Mouse (Mus musculus): ENCODE results near the gene Dixdc1. TPM values are rescaled to one million over a fixed set of nuclear protein-coding genes. Genes with fewer than 3 reads are reported as not detected.

Dixdc1 gene
- total RNA-seq (2021), result 10 to 100 TPM; 79.4 to 80.7 TPM
- long read RNA-seq, experiment 1, full-length matches to known transcripts, result 4 of 89 reads
- long read RNA-seq, experiment 1, partial matches to known transcripts, result 9 of 89 reads
- long read RNA-seq, experiment 1, other reads (novel, unspliced or antisense), result 76 of 89 reads
- long read RNA-seq, experiment 2, full-length matches to known transcripts, result 8 of 80 reads
- long read RNA-seq, experiment 2, partial matches to known transcripts, result 6 of 80 reads
- long read RNA-seq, experiment 2, other reads (novel, unspliced or antisense), result 66 of 80 reads

DNA sequence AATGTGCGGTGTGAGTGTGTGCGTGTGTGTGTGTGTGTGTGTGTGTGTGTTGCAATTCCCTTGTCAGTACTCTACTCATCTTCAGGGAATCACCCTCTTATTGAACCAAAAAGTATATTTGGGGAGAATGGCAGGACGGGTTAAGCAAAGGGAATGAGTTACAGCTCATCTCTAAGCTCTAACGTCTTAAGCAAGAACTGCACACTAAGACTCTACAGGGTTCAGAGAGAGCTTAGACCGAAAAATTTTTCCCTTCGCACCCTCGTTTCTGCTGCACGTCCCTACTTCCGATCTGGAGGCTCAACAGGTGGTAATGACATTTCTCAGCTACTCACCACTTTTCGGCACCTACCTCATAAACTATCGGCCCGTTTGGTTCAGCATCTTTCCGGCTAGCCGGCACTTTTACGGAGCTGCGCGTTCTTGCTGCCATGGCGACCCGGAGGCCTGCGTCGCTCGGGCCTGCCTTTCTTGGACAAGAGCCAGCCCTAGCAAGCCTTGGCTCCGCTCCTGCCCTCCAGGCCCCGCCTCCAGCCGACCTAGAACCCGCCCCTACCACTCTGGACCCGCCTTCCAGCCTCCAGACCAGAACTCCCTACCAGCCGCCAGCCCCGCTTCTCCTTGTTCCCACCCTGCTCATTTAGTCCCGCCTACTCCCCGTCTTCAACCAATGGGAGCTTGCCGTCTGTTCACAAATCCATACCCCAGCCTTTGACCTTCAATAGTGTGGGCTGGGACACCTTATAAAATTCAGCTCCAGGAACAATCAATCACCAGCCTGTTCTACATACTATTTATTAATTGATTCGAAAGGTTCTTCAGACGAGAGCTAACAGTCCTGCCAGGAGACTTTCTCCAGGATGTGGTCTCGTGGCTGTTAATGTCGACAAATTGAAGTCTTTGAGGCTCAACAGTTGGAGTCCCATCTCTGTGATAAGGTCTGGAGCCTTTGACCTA, at the start of gene Dixdc1:
Gene Dixdc1, minus strand, starts transcription at position 604 of the 957 bp plus-strand sequence.
- H3K27ac ChIP-seq, result no peak within 1 kb of the TSS
- peak; percentile 87 to 91 for DNase-seq (ENCODE audit: extremely low spot score in 1 of 2, low spot score in 2 of 2)
- intact Hi-C loops (cut with DNase I), result no loop called here
- peak within 1 kb of the TSS; percentile 49 for H3K4me3 ChIP-seq
- TF ChIP-seq CTCF (IDR thresholded peaks at IDR 0.05), result no peak

DNA sequence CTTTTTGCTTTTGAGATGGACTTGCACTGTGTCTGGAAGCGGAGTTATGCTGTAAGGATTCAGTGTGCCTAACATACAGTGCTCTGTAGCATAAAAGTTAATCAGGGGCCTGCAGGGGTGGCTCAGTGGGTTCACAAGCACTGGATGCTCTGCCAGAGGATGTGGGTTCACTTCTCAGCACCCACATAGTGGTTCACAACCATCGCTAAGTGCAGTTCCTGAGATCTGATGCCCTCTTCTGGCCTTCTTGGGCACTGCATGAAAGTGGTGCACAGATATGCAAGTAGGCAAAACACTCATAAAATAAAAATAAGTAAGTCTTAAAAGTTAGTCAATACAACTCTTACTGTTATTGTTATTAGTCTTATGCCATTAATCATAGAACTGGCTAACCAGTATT, 42.8 kb upstream of the Dixdc1 start:
- no peak overlapping the region for H3K27ac ChIP-seq
- DNase-seq (ENCODE audit: extremely low spot score in 1 of 2, low spot score in 2 of 2), result peak in 1 of 2 experiments; percentile 39
- intact Hi-C loops (cut with DNase I), result no loop called here
- no peak overlapping the region for H3K4me3 ChIP-seq
- TF ChIP-seq CTCF (IDR thresholded peaks at IDR 0.05), result peak; percentile 54

DNA sequence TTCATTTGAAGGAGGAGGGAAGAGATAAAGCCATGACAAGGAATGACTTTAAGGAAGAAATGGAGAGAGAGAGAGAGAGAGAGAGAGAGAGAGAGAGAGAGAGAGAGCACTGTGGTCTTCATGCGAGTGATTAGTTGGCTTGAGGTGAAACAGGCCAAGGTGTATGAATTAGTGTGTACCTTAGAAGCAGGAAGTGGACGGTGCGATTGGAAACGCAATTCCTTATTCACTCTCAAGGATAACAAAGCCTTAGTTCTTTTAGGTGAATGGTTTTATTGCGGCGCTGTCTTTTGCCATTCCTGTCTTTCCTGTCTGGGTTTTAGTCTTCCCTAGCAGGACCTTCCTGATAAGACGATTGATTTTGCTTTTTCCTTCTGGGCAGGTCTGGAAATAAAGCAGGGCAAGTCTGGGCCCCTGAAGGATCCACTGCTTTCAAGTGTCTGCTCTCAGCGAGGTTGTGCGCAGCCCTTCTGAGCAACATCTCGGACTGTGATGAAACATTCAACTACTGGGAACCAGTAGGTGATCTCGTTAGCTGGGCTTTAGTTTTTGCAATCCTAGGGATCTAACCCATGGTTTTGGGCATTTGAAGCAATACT, 36.9 kb upstream of the Dixdc1 start:
- intact Hi-C loops (cut with DNase I), result no loop called here
- DNase-seq (ENCODE audit: extremely low spot score in 1 of 2, low spot score in 2 of 2), result no peak
- H3K4me3 ChIP-seq, result peak overlapping the region; percentile 68
- H3K27ac ChIP-seq, result no peak overlapping the region; the same call in 1 of the 2 replicates
- TF ChIP-seq CTCF (IDR thresholded peaks at IDR 0.05), result no peak

DNA sequence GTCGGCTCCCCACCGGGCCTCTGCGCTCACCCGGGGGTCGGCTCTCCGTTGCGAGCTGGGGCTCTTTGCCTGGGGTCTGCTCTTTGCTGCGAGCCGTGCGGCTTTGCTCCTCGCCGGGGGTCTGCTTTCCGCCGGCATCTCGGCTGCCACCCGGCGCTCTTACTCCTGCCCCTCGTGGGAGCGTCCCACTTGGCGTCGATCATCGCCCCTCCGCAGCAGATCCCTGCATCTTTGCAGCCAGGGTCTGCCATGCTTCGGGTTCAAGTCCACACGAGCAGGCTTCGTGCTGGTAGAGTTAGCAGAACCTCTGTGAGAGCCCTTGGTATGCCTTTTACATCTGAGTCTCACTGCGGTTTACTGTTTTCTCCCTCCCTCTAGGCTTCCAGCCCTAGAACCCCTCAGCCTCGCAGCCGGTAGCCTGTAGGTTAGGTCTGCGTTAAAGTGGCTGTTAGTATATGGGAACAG, 36.4 kb upstream of the Dixdc1 start:
- TF ChIP-seq CTCF (IDR thresholded peaks at IDR 0.05), result no peak
- peak overlapping the region; percentile 68 for H3K4me3 ChIP-seq
- intact Hi-C loops (cut with DNase I), result no loop called here
- H3K27ac ChIP-seq, result peak overlapping the region; percentile 90
- DNase-seq (ENCODE audit: extremely low spot score in 1 of 2, low spot score in 2 of 2), result no peak

DNA sequence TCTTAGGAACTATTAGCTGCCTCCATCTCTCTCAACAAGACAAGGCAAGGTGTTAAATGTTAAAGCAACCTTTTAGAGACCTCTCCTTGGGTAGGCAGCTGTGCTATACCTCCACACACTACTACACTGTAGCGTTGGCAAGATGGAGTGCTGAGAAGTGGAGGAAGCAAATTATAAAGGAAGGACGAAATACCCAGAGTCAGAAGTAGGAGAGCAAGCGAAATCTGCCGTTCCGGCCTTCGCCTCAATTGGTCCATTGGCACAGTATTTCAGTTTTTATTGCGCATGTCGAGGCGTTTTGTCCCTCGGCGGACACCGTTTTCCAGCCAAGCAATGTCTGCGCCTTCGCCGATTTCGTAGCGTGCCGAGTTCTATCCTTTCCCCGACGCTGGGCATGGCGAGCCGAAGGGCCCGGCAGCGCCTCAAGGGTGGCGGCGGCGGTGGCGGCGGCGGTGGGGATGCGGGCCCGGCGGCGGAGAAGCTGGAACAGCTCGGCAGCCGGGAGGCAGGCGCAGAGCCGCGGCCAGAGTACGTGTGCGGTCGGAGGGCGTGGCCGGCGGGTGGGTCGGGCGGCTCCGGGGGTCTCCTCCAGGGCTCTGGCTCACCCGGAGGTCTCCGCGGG, 35.8 kb upstream of the Dixdc1 start, which contains the start of the genes Alg9 and 1110032A03Rik:
Gene Alg9, plus strand, starts transcription at position 29 of the 622 bp plus-strand sequence.
Gene 1110032A03Rik, minus strand, starts transcription at position 530 of the 622 bp plus-strand sequence.
- TF ChIP-seq CTCF (IDR thresholded peaks at IDR 0.05), result no peak; the same call in 1 of the 2 replicates
- Histone ChIP-seq H3K4me3 (peak within 1 kb of the TSS; percentile 68), H3K27ac (peak within 1 kb of the TSS; percentile 90)
- peak; percentile 88 to 89 for DNase-seq (ENCODE audit: extremely low spot score in 1 of 2, low spot score in 2 of 2)
- intact Hi-C loops (cut with DNase I), result no loop called here

DNA sequence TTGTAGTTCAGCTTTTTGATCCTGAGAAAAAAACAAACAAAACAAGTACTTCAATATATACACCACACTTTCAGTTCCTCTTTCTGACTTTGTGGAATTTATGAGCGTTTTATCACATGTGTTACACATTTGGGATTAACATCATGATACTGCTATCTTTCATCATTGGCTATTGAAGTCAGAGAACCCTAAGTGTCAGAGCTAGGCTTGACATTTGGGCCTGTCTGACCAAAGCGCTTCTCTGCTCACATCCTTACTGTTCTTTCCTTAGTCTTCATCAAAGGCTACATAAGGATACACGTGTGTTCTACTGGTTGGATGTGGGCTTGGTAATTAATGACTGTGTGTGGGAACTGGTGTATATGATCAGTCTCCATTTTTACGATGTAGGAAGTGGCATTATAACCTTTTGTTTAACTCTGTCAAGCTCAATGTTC, 34.7 kb upstream of the Dixdc1 start:
- DNase-seq (ENCODE audit: extremely low spot score in 1 of 2, low spot score in 2 of 2), result no peak
- Histone ChIP-seq H3K27ac (peak overlapping the region; percentile 90), H3K4me3 (peak overlapping the region; percentile 68)
- intact Hi-C loops (cut with DNase I), result no loop called here
- TF ChIP-seq CTCF (IDR thresholded peaks at IDR 0.05), result no peak

DNA sequence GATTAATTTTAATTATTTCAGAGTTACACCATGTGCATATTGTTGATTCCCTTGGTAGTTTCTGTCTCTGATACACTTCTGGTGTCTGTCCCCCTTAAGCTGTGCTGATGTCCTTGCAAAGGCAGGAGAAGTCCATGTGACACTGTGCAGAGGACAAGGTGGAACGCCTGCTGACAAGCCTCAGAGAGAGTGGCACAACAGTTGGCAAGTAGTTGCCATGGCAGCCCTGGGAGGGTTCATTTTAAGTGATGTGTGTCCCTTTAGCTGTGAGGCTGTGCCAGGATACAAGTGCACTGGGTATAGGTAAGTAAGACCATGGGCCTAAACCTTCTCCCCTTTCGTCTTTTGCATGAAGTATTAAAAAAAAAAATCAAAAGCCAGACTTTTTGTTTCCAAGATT, 30.7 kb upstream of the Dixdc1 start:
- no peak for TF ChIP-seq CTCF (IDR thresholded peaks at IDR 0.05)

DNA sequence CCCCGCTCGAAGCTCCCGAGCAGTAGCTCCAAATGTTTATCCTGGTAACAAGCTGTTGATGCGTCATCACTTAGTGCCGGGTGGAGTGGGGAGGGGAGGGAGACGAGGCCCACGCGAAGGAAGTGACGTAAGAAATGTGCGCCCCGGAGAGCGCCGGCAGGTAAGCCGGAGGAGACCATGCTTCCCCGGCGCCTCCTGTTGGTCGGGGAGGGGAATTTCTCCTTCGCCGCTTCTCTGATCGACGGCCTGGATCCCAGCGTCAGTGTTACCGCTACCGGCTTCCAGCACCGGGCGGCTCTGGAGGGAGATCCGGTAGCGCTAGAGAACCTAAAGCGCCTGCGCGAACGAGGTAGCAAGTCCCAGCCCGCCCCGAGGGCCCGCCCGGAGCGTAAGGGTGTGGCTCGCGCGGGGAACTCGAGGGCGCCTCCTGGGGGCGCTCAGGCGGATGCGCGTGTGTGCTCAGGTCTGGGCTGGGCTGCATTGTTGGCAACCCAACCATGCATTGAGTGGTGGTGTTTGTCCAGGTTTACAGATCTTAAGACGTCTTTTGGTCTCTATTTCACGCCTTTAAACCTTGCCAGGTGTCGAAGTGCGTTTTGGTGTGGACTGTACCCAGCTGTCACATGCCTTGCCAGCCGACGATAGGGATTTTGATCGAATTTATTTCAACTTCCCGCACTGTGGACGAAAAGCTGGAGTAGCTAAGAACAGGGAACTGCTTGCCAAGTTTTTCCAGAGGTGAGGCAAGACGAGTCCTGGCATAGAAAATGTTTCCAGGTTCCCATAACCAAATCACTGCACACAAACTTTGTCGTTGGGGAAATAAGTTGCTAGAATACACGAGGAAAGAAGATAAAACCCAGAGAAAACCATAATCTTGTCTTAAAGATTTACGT, 29.0 kb upstream of the Dixdc1 start, which contains the start of gene Fdxacb1:
Gene Fdxacb1, plus strand, starts transcription at position 130 of the 896 bp plus-strand sequence.
- Histone ChIP-seq H3K27ac (peak within 1 kb of the TSS; percentile 97), H3K4me3 (peak within 1 kb of the TSS; percentile 83)
- peak; percentile 98 to 99 for DNase-seq (ENCODE audit: extremely low spot score in 1 of 2, low spot score in 2 of 2)
- TF ChIP-seq CTCF (IDR thresholded peaks at IDR 0.05), result peak; percentile 92
- intact Hi-C loops (cut with DNase I), result loop anchor here (1.0 to 5.0 kb wide), 5 partner anchors 41 to 151 kb away; partner anchors contain the start of genes Dlat, Nkapd1 and Pih1d2

More for the DNA sequence above, 30.7 kb upstream of the Dixdc1 start:
- intact Hi-C loops (cut with DNase I), result no loop called here
- DNase-seq (ENCODE audit: extremely low spot score in 1 of 2, low spot score in 2 of 2), result no peak
- H3K27ac ChIP-seq, result no peak overlapping the region
- no peak overlapping the region for H3K4me3 ChIP-seq

DNA sequence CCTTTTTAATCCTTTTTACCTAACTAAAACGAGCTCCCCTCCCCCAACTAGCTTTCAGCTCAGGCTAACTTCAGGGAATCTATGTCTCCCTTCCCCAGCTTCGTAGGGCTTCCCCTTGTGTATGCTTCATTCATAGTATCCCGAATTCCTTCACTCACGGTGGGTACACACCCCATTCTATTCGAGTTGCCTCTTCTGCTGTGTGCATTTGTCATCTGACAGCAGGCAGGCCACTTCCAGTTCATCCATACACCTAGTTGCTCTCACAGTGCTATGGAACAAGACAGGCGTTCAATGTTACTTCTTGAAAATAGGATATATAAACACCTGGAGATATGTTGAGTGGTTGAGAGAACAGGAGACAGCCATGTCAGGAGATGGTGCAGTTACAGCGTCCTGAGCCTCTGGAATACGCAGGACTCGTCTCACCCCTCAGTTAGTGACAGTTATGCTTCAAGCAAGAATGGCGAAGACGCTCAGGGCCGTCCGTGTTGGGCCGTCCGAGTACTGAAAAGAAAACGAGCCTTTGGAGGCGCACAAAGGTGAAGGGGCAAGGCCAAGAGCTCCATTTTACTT, 28.3 kb upstream of the Dixdc1 start:
- no peak for DNase-seq (ENCODE audit: extremely low spot score in 1 of 2, low spot score in 2 of 2)
- TF ChIP-seq CTCF (IDR thresholded peaks at IDR 0.05), result no peak
- intact Hi-C loops (cut with DNase I), result loop anchor here (1.0 to 5.0 kb wide), 6 partner anchors 15 to 150 kb away; partner anchors contain the start of genes Dlat, Hspb2, Nkapd1 and Pih1d2
- Histone ChIP-seq H3K27ac (peak overlapping the region; percentile 97), H3K4me3 (peak overlapping the region; percentile 83)

DNA sequence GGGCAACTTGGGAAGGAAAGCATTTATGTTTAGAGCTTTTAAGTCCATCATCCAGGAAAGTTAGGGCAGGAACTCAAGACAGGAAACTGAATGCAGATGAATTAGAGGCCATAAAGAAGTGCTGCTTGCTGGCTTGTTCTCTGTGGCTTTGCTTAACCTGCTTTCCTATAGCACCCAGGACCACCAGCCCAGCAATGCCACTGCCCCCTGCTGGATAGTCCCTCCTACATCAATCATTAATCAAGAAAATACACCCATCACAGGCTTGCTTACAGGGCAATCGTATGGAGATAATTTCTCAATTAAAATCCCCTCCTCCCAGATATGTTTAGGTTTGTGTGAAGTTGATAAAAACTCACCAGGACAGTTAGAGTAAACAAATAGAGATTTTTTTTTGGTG, 24.0 kb upstream of the Dixdc1 start:
- no peak overlapping the region for H3K4me3 ChIP-seq
- intact Hi-C loops (cut with DNase I), result no loop called here
- H3K27ac ChIP-seq, result no peak overlapping the region
- DNase-seq (ENCODE audit: extremely low spot score in 1 of 2, low spot score in 2 of 2), result no peak
- peak; percentile 53 for TF ChIP-seq CTCF (IDR thresholded peaks at IDR 0.05)
